Mouse (Mus musculus) embryonic facial prominence, embryonic 14.5 days (tissue): Measurements from ENCODE around the gene Tnfrsf19. TPM values are rescaled to one million over a fixed set of nuclear protein-coding genes. Genes with fewer than 3 reads are reported as not detected.

ENCODE experiments used
- ATAC-seq: fragments of 200-750 bp; cut with Nextera tagmentation; 2 replicates; pipeline ENCODE4 v1.8.0; 2017; ENCODE audit warnings: low read depth, moderate number of reproducible peaks, moderate TSS enrichment
- DNase-seq: peaks from one replicate; pipeline ENCODE4 v3.0.0-alpha.2; 2015; ENCODE audit warnings: low spot score
- H3K27ac ChIP-seq: fragments of 300-500 bp; sonication (generic); replicated peaks from 2 replicates; pipeline ENCODE4 v1.5.1; 2014; ENCODE audit warnings: low read depth, mild to moderate bottlenecking, low read length, moderate library complexity
- H3K27me3 ChIP-seq: fragments of 300-500 bp; sonication (generic); replicated peaks from 2 replicates; pipeline ENCODE4 v1.6.1; 2014; ENCODE audit warnings: low read length; ENCODE audit not compliant: control insufficient read depth, insufficient read depth
- H3K36me3 ChIP-seq: fragments of 300-500 bp; sonication (generic); 2 replicates; pipeline ENCODE4 v1.6.1; 2014; ENCODE audit warnings: low read length, mixed read lengths; ENCODE audit not compliant: control insufficient read depth, insufficient read depth
- H3K4me1 ChIP-seq: fragments of 300-500 bp; sonication (generic); 2 replicates; pipeline ENCODE4 v1.6.1; 2014; ENCODE audit warnings: antibody characterized with exemption, low read length; ENCODE audit not compliant: control insufficient read depth, insufficient read depth
- H3K4me2 ChIP-seq: fragments of 300-500 bp; sonication (generic); 2 replicates; pipeline ENCODE4 v1.6.1; 2014; ENCODE audit warnings: low read depth, mild to moderate bottlenecking, low read length, moderate library complexity, mixed read lengths
- H3K4me3 ChIP-seq: fragments of 300-500 bp; sonication (generic); 2 replicates; pipeline ENCODE4 v1.5.1; 2014; ENCODE audit warnings: low read depth, mild to moderate bottlenecking, low read length
- H3K9ac ChIP-seq: fragments of 300-500 bp; sonication (generic); 2 replicates; pipeline ENCODE4 v1.6.1; 2014; ENCODE audit warnings: low read depth, mild to moderate bottlenecking, low read length, moderate library complexity, mixed read lengths
- H3K9me3 ChIP-seq: fragments of 300-500 bp; sonication (generic); 2 replicates; pipeline ENCODE4 v1.6.1; 2016; ENCODE audit warnings: low read length; ENCODE audit not compliant: control insufficient read depth
- WGBS: fragments of 180-500 bp; shearing (Covaris S2); extraction: QIAGEN DNeasy Blood & Tissue Kit; methylation state at CpG from one replicate; pipeline ENCODE4 v1.1.7; 2014; 5-methylcytosine and 5-hydroxymethylcytosine counted together
- polyA plus RNA-seq: library from polyadenylated mRNA; unstranded; fragments of >200 nt; fragmentation: Nextera tagmentation; extraction: Ambion mirVana; gene quantifications from 2 replicates; pipeline ENCODE4 v1.2.1, GENCODE M21; 2014

Gene Tnfrsf19
- 94.1 and 99.9 TPM in 2 replicates for polyA plus RNA-seq

- no peaks in the 10 kb centered on the region for H3K36me3 ChIP-seq
- H3K9ac ChIP-seq, result peak within 1 kb of the TSS; percentile 71
- H3K4me2 ChIP-seq, result peak within 1 kb of the TSS; percentile 85
- DNase-seq (peak; percentile 93), ATAC-seq (peak; percentile 95)
- under 1% methylated on average over 38 of the region's 38 CpGs for WGBS
- H3K4me3 ChIP-seq, result peak within 1 kb of the TSS; percentile 50
- H3K4me1 ChIP-seq, result peaks cover 19% of the 10 kb centered on the region; the same call in 1 of the 2 replicates
- no peaks in the 10 kb centered on the region for H3K27me3 ChIP-seq
- no peaks in the 10 kb centered on the region for H3K9me3 ChIP-seq
- H3K27ac ChIP-seq, result peak within 1 kb of the TSS; percentile 87
These were observed at the start of gene Tnfrsf19 for GRCm38 (mm10) chr14:61046091-61046681. Tnfrsf19 (minus strand) TSS chr14:61046490.

DNA sequence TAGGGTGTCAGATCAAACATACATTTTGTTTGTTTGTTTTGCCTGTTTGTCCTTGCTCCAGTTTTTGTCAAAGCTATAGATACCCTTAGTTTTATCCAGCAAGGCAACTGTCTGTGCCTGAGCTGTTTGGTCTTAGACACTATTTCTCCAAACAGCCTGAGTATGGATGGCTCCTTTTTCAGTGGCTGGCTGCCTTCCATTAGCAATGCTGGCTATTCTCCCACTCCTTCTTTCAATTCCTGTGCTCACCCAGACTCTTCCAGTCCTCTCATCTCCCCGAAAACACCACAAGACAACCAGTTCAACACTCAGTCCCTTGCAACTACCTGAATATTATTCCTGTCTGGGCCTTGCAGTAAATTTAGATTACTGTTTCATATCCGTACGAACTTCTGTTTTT, 45.8 kb upstream of the Tnfrsf19 start:
- no peak overlapping the region for H3K4me2 ChIP-seq
- peaks cover 8% of the 10 kb centered on the region; the same call in 1 of the 2 replicates for H3K4me1 ChIP-seq
- DNase-seq (peak; percentile 12), ATAC-seq (no peak)
- H3K9me3 ChIP-seq, result no peaks in the 10 kb centered on the region
- H3K4me3 ChIP-seq, result no peak overlapping the region
- H3K9ac ChIP-seq, result no peak overlapping the region
- no peaks in the 10 kb centered on the region for H3K27me3 ChIP-seq
- H3K36me3 ChIP-seq, result no peaks in the 10 kb centered on the region
- 74% methylated on average over 3 of the region's 3 CpGs for WGBS
- no peak overlapping the region for H3K27ac ChIP-seq

DNA sequence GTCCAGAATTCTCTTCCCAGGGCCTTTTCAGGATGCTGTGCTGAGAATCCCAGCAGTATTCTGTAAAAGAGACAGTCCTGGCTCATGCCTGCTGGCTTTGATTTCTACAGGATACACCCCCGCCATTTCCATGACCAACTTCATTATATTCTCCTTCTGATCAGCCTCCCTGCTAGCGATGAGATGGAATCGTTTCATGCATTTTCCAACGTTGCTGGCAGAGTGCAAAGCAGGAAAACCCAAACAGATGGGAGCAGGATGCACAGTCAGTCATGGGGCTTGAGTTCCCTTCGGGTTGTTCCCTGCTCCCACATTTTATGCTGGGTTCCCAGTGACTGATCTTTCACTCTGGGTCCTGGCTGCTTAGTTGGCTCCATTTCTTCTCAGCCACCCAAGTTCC, 44.7 kb upstream of the Tnfrsf19 start:
- peak overlapping the region; percentile 71; the same call in 1 of the 2 replicates for H3K27ac ChIP-seq
- H3K9me3 ChIP-seq, result no peaks in the 10 kb centered on the region
- peaks cover 8% of the 10 kb centered on the region; the same call in 1 of the 2 replicates for H3K4me1 ChIP-seq
- no peak for ATAC-seq
- no peaks in the 10 kb centered on the region for H3K36me3 ChIP-seq
- H3K4me3 ChIP-seq, result no peak overlapping the region
- DNase-seq, result peak; percentile 73
- WGBS, result 51% methylated on average over 5 of the region's 5 CpGs
- no peak overlapping the region for H3K4me2 ChIP-seq
- H3K9ac ChIP-seq, result no peak overlapping the region
- no peaks in the 10 kb centered on the region for H3K27me3 ChIP-seq

- no peak for DNase-seq
- 61% methylated on average over 8 of the region's 8 CpGs for WGBS
These were observed 41.9 kb upstream of the Tnfrsf19 start for GRCm38 (mm10) chr14:61088187-61088586.

DNA sequence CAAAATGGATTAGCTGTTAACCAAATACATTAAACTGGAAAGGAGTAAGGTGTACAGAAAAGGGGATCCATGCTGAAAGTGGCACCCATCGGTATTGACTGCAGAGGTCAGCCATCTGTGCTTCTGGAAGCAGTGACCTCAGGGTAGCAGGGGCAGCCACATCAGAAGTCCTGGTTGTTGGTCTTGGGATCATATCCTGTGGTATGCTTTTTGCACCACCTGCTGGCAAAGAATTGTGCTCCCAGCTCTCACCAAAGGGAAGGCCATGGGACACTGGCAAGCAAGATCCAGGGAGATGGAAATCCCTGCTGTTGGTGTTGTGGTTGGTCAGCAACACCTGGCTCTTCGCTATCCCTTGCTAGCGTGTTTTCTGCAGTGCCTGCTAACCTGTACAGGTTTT, 39.0 kb upstream of the Tnfrsf19 start:
- H3K4me1 ChIP-seq, result peaks cover 4% of the 10 kb centered on the region; the same call in 1 of the 2 replicates
- H3K4me2 ChIP-seq, result no peak overlapping the region
- WGBS, result 56% methylated on average over 3 of the region's 3 CpGs
- H3K36me3 ChIP-seq, result no peaks in the 10 kb centered on the region
- no peak overlapping the region for H3K4me3 ChIP-seq
- no peaks in the 10 kb centered on the region for H3K27me3 ChIP-seq
- no peak for ATAC-seq
- H3K9ac ChIP-seq, result no peak overlapping the region
- DNase-seq, result peak; percentile 72
- H3K9me3 ChIP-seq, result no peaks in the 10 kb centered on the region
- no peak overlapping the region for H3K27ac ChIP-seq

More at GRCm38 (mm10) chr14:61088187-61088586, 41.9 kb upstream of the Tnfrsf19 start:
- Histone ChIP-seq H3K4me1 (peaks cover 8% of the 10 kb centered on the region; the same call in 1 of the 2 replicates), H3K27me3 (no peaks in the 10 kb centered on the region), H3K9ac (no peak overlapping the region), H3K4me2 (no peak overlapping the region), H3K4me3 (no peak overlapping the region), H3K36me3 (no peaks in the 10 kb centered on the region), H3K9me3 (no peaks in the 10 kb centered on the region), H3K27ac (no peak overlapping the region)
- ATAC-seq, result no peak

DNA sequence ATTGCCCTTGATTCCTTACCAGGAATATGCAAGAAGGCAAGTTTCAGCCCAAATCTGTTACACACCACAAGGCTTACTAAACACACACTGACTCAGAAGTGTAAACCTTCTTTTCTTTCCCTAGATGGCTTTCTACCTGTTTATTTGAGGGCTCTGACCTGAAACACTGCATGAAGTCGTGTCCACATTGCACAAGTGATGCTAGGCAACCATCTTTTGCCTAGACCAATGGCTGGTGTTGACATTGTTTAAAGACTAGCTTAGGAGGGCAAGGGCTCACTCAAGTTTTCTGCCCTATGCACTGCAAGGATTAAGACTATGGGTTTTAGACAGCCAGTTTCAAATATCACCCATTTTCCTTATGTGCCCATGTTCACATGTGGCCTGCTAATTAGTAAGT, 23.3 kb upstream of the Tnfrsf19 start:
- H3K4me3 ChIP-seq, result no peak overlapping the region
- ATAC-seq (no peak), DNase-seq (no peak)
- no peak overlapping the region for H3K9ac ChIP-seq
- H3K4me1 ChIP-seq, result no peaks in the 10 kb centered on the region
- H3K9me3 ChIP-seq, result no peaks in the 10 kb centered on the region
- H3K27me3 ChIP-seq, result no peaks in the 10 kb centered on the region
- H3K4me2 ChIP-seq, result no peak overlapping the region
- no peaks in the 10 kb centered on the region for H3K36me3 ChIP-seq
- WGBS, result 88% methylated on average over 1 of the region's 1 CpGs
- H3K27ac ChIP-seq, result no peak overlapping the region

DNA sequence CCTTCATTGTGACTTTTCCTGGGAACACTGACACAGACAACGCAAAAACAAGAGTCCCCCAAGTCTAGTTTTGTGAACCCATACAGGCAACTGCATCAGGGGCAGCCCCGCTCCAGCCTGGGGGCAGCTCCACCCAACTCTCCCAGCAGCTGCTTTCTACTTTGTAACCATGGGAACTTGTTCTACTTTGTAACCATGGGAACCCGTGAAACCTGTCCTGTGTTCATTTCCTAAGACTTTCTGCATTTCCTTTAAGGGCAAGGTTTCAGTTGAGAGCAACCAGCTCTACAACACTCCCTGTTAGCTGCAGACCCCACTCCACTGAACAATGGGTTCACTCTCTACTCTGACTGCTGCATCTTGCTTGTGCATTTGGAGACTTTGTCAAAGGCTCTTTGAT, 15.4 kb upstream of the Tnfrsf19 start:
- DNase-seq (peak; percentile 64), ATAC-seq (peak; percentile 76; the same call in 1 of the 2 replicates)
- H3K27me3 ChIP-seq, result no peaks in the 10 kb centered on the region
- H3K9me3 ChIP-seq, result no peaks in the 10 kb centered on the region
- H3K4me2 ChIP-seq, result no peak overlapping the region
- no peak overlapping the region for H3K4me3 ChIP-seq
- H3K27ac ChIP-seq, result no peak overlapping the region
- 27% methylated on average over 3 of the region's 3 CpGs for WGBS
- H3K4me1 ChIP-seq, result 0 out of 2 replicates have a peak, but pooled peaks cover 8% of the 10 kb centered on the region
- no peaks in the 10 kb centered on the region for H3K36me3 ChIP-seq
- no peak overlapping the region for H3K9ac ChIP-seq

- Histone ChIP-seq H3K9ac (no peak overlapping the region), H3K27me3 (no peaks in the 10 kb centered on the region), H3K9me3 (no peaks in the 10 kb centered on the region), H3K4me2 (no peak overlapping the region), H3K4me3 (no peak overlapping the region), H3K27ac (no peak overlapping the region), H3K36me3 (no peaks in the 10 kb centered on the region), H3K4me1 (0 out of 2 replicates have a peak, but pooled peaks cover 17% of the 10 kb centered on the region)
- DNase-seq (no peak), ATAC-seq (no peak)
- WGBS, result 92% methylated on average over 9 of the region's 9 CpGs
These were observed 13.1 kb upstream of the Tnfrsf19 start for GRCm38 (mm10) chr14:61059316-61059945.
